Mouse (Mus musculus) A20 (cell line): Measurements from ENCODE around the gene Csnk1g1.
A peak's percentile ranks its signal among the peaks of the same experiment; 100 is the strongest.

Source experiments
- DNase-seq: peaks from one replicate; pipeline ENCODE4 v3.0.0-alpha.2; 2011; ENCODE audit warnings: low read depth, low spot score

The Csnk1g1 gene

GRCm38 (mm10) chr9:65995603-65996376 lies 87.1 kb downstream of the Csnk1g1 start:
- no peak for DNase-seq

DNA sequence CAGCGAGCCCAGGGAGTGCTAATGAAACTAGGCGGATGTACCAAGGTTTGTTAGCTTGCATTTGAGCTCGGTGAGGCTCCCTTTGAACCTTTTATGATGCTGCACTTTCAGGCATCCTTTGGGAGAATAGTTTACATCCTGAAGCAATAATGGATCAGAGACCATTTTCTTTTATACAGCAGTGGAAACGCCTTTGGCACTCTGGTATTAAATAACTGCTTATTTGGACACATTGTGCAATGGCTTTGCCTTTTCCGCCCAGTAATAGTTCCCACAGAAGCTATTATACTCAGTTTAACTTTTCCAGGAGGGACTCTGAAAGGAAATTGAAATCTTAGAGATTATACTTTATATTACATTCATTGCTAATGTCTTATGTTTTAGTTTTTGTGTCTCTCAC lies 90.2 kb downstream of the Csnk1g1 start:
- DNase-seq: no peak

DNA sequence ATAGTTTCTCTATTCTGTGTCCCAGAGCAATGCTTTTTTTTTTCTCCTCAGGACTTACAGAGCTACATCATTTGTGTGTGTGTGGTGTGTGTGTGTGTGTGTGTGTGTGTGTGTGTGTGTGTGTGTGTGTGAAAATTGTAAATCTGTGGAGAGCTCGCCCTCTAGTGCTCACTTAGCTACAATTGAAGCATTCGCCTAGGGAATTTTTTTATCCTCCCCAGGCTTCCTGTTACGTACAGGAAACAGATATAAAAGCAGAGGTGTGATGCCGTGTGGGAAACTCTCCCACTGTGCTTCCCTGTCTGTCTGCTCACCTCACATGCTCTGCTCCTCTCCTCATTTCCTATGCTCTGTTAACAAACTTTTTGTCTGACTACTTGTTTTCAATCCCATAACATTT lies 95.7 kb downstream of the Csnk1g1 start:
- peak; percentile 61 for DNase-seq

DNA sequence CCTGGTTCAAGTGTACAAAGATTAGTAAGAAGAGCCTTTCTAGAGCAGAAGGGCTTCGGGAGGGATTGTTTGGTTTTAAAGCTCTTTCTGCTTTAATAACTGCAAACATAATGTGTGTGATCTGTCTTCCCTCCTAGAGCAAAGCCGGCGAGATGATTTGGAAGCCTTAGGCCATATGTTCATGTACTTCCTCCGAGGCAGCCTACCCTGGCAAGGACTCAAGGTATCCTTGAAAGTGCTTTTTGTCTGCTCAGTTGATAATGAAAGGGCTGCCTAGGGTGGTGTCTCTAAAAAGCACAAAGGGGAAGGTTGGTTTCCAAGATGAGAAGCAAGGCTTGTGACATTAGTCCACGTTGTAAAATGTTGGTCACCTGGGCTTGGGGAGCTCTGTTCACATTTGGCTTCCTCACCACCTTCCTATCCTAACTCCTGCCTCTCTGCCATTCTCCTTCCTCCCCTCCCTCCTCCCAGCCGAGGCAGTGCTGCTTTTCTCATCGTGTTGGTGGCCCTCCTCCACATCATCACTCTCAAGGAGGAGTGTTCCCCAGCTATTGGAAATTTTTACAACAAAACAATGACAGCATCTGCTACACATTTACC lies 99.0 kb downstream of the Csnk1g1 start:
- no peak for DNase-seq

- no peak for DNase-seq
Observed at GRCm38 (mm10) chr9:66020601-66021000, 111.9 kb downstream of the Csnk1g1 start.

GRCm38 (mm10) chr9:66038082-66038481 lies 129.4 kb downstream of the Csnk1g1 start:
- no peak for DNase-seq

- no peak for DNase-seq
Observed at GRCm38 (mm10) chr9:66038581-66038980, 129.9 kb downstream of the Csnk1g1 start.

DNA sequence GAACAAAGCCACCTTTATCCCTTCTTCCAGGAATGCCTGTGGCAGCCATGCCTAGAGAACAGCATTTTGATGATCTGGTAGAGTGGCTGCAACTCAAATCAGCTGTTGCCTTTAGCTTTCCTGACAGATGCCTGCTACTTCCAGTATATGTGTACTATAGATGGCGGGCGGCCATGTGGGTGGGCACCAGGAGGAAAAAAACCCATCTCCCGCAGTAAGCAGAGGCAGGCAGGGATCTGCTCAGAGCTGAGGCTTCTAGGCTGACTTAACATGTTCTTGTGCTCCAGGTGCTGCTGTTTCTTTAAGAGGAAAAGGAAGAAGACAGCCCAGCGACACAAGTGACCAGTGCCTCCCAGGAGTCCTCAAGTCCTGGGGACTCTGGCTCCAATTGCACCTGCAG lies 130.6 kb downstream of the Csnk1g1 start:
- DNase-seq: no peak

- no peak for DNase-seq
Observed at GRCm38 (mm10) chr9:66040801-66041200, 132.1 kb downstream of the Csnk1g1 start.

DNA sequence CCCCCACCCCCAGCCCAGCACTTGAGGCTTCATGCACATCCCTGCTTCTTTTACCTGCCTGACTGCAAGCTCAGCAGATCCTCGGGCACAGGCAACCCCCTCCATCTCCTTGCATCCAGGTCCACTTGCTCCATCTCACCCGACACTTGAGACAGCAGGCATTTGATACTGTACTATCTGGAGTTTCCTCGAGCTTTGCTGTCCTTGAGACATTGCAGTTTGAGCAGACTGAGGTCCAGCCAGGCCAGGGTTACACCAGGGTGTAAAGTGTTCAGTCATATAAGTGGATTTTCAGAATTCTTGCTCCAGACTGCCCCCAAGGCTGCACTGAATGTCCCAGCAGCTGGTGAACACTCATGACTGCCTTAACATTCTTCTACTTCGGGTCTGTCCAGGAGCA lies 133.6 kb downstream of the Csnk1g1 start:
- DNase-seq: no peak

DNA sequence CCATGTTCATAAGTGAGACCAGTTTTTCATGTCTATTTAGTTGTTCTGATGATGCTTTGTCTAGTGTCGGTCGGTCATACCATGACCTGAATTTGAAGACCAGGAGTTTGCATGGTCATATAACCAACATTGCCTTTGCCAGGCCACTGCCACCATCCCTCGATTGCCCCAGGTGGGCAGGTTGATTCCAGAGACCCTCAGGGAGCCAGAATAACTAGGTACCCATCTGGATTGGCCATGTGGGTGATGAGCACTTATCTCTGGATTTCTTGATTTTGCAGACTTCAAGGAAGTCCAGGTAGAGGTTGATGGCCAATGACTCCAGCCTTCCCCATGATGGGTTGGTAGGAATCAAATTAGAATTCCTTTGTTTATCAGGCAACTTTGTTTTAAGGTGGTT lies 134.5 kb downstream of the Csnk1g1 start:
- DNase-seq: no peak

- peak; percentile 35 for DNase-seq
Observed at GRCm38 (mm10) chr9:66049931-66050601, 141.3 kb downstream of the Csnk1g1 start.

DNA sequence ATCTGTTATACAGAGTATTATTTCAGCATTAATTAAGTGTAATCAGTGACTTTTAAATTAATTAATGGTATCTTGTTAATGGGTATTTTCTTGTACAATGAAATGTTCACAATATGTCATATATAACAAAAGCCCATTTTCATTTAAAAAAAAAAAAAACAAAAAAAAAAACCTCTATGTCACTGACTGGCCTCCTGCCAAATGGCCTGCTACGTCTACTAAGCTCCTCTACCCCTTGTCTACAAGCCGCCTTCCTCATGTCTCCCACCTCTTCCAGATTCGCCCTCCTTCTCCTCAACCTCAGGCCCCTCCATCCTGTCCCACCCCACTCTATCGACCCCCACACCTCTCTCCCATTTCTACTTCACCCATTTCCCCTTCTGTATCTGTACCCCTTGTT lies 142.8 kb downstream of the Csnk1g1 start:
- no peak for DNase-seq

DNA sequence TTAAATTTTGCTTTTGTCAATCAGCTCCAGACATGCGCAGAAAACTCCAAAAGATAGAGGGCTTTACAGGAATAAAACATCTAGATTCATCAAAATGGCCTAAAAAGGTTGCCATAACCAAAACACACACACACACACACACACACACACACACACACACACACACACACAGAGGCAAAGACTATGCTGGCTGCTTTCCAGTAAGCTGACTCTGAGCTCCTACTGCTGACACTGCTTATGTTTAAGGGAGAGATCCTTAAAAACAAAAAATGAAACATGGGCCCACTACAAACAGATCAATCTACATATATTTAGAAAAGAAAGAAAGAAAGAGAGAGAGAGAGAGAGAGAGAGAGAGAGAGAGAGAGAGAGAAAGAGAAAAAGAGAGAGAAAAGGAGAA lies 144.0 kb downstream of the Csnk1g1 start:
- DNase-seq: no peak

GRCm38 (mm10) chr9:66053620-66054019 lies 144.9 kb downstream of the Csnk1g1 start:
- DNase-seq: no peak

GRCm38 (mm10) chr9:66059583-66060307 lies 151.0 kb downstream of the Csnk1g1 start, which contains the start of gene Ppib:
Ppib (plus strand) TSS chr9:66060222.
- peak; percentile 98 for DNase-seq

DNA sequence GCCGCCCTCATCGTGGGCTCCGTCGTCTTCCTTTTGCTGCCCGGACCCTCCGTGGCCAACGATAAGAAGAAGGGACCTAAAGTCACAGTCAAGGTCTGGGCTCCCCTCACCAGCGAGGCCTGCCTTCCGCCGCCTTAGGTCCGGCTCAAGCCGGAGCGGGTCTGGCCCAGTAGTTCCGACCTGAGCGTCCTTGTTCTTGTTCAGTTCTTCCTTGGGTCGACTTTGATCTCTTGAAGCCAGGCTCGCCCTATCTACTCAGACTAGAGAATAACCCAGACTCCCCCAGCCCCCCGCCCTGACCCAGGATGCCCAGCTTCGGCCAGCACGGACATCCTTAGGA lies 151.6 kb downstream of the Csnk1g1 start:
- DNase-seq: no peak

DNA sequence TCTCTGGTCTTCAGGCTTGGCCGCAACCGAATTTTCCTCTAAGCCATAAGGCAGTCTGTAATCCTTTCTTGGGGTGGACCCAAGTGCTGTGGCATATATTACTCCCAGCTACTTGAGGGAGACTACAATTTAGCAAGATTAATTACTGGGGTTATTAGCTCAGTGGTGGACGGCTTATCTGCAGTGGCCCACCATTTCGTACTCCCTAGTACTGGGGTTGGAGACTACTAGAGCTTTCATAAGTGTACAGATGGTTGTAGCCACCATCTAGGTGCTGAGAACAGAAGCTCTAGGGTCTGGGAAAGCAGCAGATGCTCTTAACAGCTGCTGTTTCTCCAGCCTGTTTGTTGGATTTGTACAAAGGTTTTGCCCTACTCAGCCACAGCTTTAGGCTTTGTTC lies 152.3 kb downstream of the Csnk1g1 start:
- DNase-seq: no peak

- no peak for DNase-seq
Observed at GRCm38 (mm10) chr9:66061656-66062055, 152.9 kb downstream of the Csnk1g1 start.

DNA sequence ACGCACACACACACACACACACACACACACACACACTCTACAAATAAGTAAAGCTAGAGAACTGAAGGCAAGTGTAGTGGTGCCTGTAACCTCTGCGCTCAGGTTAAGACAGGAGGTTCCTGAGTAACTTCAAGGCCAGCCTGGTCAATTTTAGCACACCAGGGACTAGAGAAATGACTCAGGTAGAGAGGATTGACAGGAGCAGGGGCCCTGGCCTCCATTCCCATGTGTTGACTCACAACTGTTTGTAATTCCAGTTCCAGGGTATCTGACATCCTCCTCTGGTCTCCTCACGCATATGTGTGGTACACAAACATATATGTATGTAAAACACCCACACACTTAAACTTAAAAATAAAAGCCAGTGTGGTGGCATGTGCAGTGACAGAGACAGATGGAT lies 154.7 kb downstream of the Csnk1g1 start:
- no peak for DNase-seq

GRCm38 (mm10) chr9:66064316-66064715 lies 155.6 kb downstream of the Csnk1g1 start:
- no peak for DNase-seq

DNA sequence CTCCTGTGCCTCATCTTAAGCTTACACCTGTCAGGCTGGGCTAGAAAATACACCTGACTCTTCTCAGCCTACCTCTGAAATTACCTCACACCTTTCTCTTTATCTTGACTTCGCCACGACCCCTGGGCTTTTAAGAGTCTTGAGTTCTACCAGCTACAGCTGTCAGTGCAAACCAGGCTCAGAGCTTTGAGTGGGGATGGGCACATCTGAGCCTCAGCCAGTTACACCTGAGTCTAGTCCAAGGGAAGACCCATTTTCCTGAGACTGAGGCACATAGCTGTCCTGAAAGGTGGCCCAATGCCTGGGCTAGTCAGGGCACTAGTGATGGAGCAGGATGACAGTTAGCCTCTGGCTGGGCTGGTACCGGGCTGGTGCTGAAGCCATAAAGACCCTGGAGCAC lies 158.1 kb downstream of the Csnk1g1 start:
- no peak for DNase-seq
